Mouse (Mus musculus) cerebellum, adult 2 months (tissue): ENCODE data around the gene Cnnm4.

ENCODE experiments used
- CTCF ChIP-seq: fragments of 200-500 bp; IDR thresholded peaks from 2 replicates; pipeline ENCODE4 v1.5.1; 2011; ENCODE audit warnings: low read depth, mild to moderate bottlenecking, control low read depth, low read length, moderate library complexity, borderline replicate concordance; ENCODE audit not compliant: insufficient read depth
- POLR2A ChIP-seq: fragments of 200-500 bp; IDR thresholded peaks from 2 replicates; pipeline ENCODE4 v1.6.1; 2011; ENCODE audit warnings: low read length, control low read depth, borderline replicate concordance; ENCODE audit not compliant: insufficient read depth

DNA sequence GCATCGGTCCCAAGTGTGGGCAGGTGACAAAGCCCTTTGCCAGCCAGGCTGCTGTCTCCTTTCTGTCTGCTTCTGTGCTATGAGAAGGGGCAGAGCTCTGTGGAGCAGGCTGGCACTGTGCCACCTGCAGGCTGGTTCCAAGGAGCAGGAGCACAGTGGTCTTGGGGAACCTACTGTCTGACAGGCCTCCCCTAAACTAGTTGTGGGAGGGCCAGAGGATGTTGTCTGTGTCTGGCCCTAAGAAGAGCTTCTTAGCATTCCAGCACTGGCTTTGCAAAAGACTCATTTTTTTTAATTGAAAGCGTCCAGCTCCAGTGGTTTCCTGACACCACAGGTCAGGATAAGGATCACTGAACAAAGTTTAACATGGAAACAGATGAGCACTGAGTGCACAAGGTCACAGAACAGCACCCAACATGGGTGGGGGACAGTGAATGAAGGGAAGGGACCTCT lies 6.9 kb downstream of the Cnnm4 start:
- TF ChIP-seq CTCF = no peak
- TF ChIP-seq POLR2A = no peak
